Mouse (Mus musculus) midbrain, embryonic 10.5 days (tissue): ENCODE results near the gene Postn. TPM values are rescaled to one million over a fixed set of nuclear protein-coding genes. Genes with fewer than 3 reads are reported as not detected.

Experiments used
- DNase-seq: peaks from one replicate; pipeline ENCODE4 v3.0.0-alpha.2; 2017; ENCODE audit warnings: low spot score
- H3K27ac ChIP-seq: fragments of 300-500 bp; sonication (generic); replicated peaks from 2 replicates; pipeline ENCODE4 v1.5.1; 2016; ENCODE audit warnings: mild to moderate bottlenecking
- H3K27me3 ChIP-seq: fragments of 300-500 bp; sonication (generic); 2 replicates; pipeline ENCODE4 v1.6.1; 2016; ENCODE audit warnings: low read depth, mild to moderate bottlenecking; ENCODE audit not compliant: poor library complexity, severe bottlenecking
- H3K36me3 ChIP-seq: fragments of 300-500 bp; sonication (generic); 2 replicates; pipeline ENCODE4 v1.6.1; 2016; ENCODE audit warnings: mild to moderate bottlenecking, moderate library complexity
- H3K4me1 ChIP-seq: fragments of 300-500 bp; sonication (generic); 2 replicates; pipeline ENCODE4 v1.6.1; 2016
- H3K4me3 ChIP-seq: fragments of 300-500 bp; sonication (generic); 2 replicates; pipeline ENCODE4 v1.5.1; 2016; ENCODE audit warnings: mild to moderate bottlenecking, moderate library complexity
- H3K9me3 ChIP-seq: fragments of 300-500 bp; sonication (generic); replicated peaks from 2 replicates; pipeline ENCODE4 v1.6.1; 2016; ENCODE audit warnings: mild to moderate bottlenecking
- WGBS: fragments of 180-500 bp; shearing (Covaris S2); methylation state at CpG from one replicate; pipeline ENCODE4 v1.1.7; 2016; 5-methylcytosine and 5-hydroxymethylcytosine counted together
- polyA plus RNA-seq: library from polyadenylated mRNA; unstranded; fragments of >200 nt; fragmentation: Nextera tagmentation; extraction: Ambion mirVana; gene quantifications from 2 replicates; pipeline ENCODE4 v1.2.1, GENCODE M21; 2016

The Postn gene
- polyA plus RNA-seq, 1 experiment from 2014 or later: 5.5 TPM

GRCm38 (mm10) chr3:54399911-54400310 lies 39.0 kb downstream of the Postn start:
- Histone ChIP-seq H3K9me3 (no peaks in the 10 kb centered on the region), H3K4me1 (peaks cover 9% of the 10 kb centered on the region), H3K36me3 (no peaks in the 10 kb centered on the region), H3K27ac (no peak overlapping the region), H3K27me3 (no peaks in the 10 kb centered on the region), H3K4me3 (no peak overlapping the region)
- 76% methylated on average over 2 of the region's 2 CpGs for WGBS
- no peak for DNase-seq

- no peak overlapping the region for H3K27ac ChIP-seq
- H3K4me1 ChIP-seq: peaks cover 9% of the 10 kb centered on the region
- no peaks in the 10 kb centered on the region for H3K27me3 ChIP-seq
- no peak overlapping the region for H3K4me3 ChIP-seq
- 91% methylated on average over 1 of the region's 1 CpGs for WGBS
- DNase-seq: no peak
- no peaks in the 10 kb centered on the region for H3K36me3 ChIP-seq
- no peaks in the 10 kb centered on the region for H3K9me3 ChIP-seq
These were observed 39.7 kb downstream of the Postn start for GRCm38 (mm10) chr3:54400617-54401016.

DNA sequence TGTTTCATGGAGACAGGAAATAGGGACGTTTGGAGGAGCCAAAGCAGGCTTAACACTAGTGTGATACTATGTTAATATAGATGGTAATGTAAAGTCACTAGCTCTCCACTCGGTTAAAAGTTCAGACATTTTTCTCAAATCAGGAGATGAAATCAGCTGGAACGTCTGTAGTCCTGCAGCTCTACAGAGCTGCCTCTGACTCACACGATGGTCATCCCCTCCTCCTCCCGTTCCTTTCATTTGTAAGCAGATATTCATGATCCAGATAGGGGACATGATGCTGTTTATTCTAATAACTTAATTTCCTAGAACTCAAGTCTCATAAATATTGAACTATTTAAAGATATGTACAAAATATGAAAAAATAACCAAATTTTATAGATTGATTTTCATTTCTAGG lies 40.8 kb downstream of the Postn start:
- no peaks in the 10 kb centered on the region for H3K9me3 ChIP-seq
- DNase-seq: no peak
- no peak overlapping the region for H3K4me3 ChIP-seq
- H3K27me3 ChIP-seq: no peaks in the 10 kb centered on the region
- H3K27ac ChIP-seq: no peak overlapping the region
- peaks cover 9% of the 10 kb centered on the region for H3K4me1 ChIP-seq
- 86% methylated on average over 5 of the region's 5 CpGs for WGBS
- no peaks in the 10 kb centered on the region for H3K36me3 ChIP-seq

GRCm38 (mm10) chr3:54403791-54404190 lies 42.9 kb downstream of the Postn start:
- Histone ChIP-seq H3K9me3 (no peaks in the 10 kb centered on the region), H3K27ac (no peak overlapping the region), H3K36me3 (no peaks in the 10 kb centered on the region), H3K27me3 (no peaks in the 10 kb centered on the region), H3K4me1 (peaks cover 9% of the 10 kb centered on the region), H3K4me3 (no peak overlapping the region)
- no peak for DNase-seq
- 63% methylated on average over 3 of the region's 3 CpGs for WGBS

- H3K4me1 ChIP-seq: no peaks in the 10 kb centered on the region
- DNase-seq: no peak
- 71% methylated on average over 2 of the region's 2 CpGs for WGBS
- H3K36me3 ChIP-seq: no peaks in the 10 kb centered on the region
- no peak overlapping the region for H3K27ac ChIP-seq
- no peak overlapping the region for H3K4me3 ChIP-seq
- H3K9me3 ChIP-seq: no peaks in the 10 kb centered on the region
- H3K27me3 ChIP-seq: no peaks in the 10 kb centered on the region
These were observed 45.7 kb downstream of the Postn start for GRCm38 (mm10) chr3:54406567-54406966.

- H3K4me1 ChIP-seq: no peaks in the 10 kb centered on the region
- DNase-seq: no peak
- H3K9me3 ChIP-seq: no peaks in the 10 kb centered on the region
- no peaks in the 10 kb centered on the region for H3K36me3 ChIP-seq
- H3K27ac ChIP-seq: no peak overlapping the region
- WGBS: 97% methylated on average over 3 of the region's 3 CpGs
- H3K27me3 ChIP-seq: no peaks in the 10 kb centered on the region
- no peak overlapping the region for H3K4me3 ChIP-seq
These were observed 50.1 kb downstream of the Postn start for GRCm38 (mm10) chr3:54411052-54411451.

DNA sequence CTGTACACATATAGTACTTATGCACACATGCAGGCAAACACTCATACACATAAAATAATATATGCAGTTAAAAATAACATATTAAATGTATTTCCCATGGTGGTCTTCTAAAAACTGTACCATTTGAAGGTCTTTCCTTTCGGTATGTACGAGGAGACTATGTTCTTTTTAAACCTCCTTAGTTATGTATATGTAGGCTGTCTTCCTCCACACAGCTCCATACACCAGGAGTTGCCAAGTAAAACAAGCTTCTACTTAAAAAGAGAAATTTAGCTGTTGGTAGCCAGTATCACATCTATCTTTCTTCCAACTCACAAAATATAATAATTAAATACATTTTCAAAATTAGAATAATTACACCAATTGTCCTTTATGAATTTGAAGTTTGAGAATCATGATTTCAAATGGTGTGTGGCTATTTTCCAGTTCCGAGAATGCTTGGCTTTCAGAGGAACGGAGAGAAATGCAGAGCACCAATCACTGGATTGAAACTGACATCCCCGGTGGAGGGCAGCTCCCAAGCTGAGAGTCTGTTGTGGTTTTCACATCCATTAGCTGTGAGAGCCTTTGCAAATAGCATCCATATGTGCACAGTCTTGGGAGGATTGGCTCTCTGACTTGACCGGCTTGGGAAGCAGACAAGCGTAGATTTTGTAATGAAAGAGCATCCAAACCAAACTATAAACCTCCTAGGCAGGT lies 52.1 kb downstream of the Postn start:
- no peaks in the 10 kb centered on the region for H3K27me3 ChIP-seq
- H3K27ac ChIP-seq: no peak overlapping the region
- no peaks in the 10 kb centered on the region for H3K9me3 ChIP-seq
- DNase-seq: no peak
- peaks cover 5% of the 10 kb centered on the region for H3K4me1 ChIP-seq
- no peak overlapping the region for H3K4me3 ChIP-seq
- 83% methylated on average over 7 of the region's 7 CpGs for whole genome bisulfite sequencing
- H3K36me3 ChIP-seq: no peaks in the 10 kb centered on the region

GRCm38 (mm10) chr3:54413584-54413897 lies 52.6 kb downstream of the Postn start:
- DNase-seq: no peak
- H3K27me3 ChIP-seq: no peaks in the 10 kb centered on the region
- no peaks in the 10 kb centered on the region for H3K9me3 ChIP-seq
- peaks cover 10% of the 10 kb centered on the region for H3K4me1 ChIP-seq
- no peak overlapping the region for H3K27ac ChIP-seq
- no peak overlapping the region for H3K4me3 ChIP-seq
- WGBS: 76% methylated on average over 1 of the region's 1 CpGs
- H3K36me3 ChIP-seq: no peaks in the 10 kb centered on the region

GRCm38 (mm10) chr3:54414386-54414785 lies 53.5 kb downstream of the Postn start:
- 83% methylated on average over 1 of the region's 1 CpGs for WGBS
- Histone ChIP-seq H3K4me1 (peaks cover 11% of the 10 kb centered on the region), H3K9me3 (no peaks in the 10 kb centered on the region), H3K4me3 (no peak overlapping the region), H3K27ac (no peak overlapping the region), H3K27me3 (no peaks in the 10 kb centered on the region), H3K36me3 (no peaks in the 10 kb centered on the region)
- DNase-seq: no peak

GRCm38 (mm10) chr3:54417833-54418386 lies 57.0 kb downstream of the Postn start:
- no peaks in the 10 kb centered on the region for H3K27me3 ChIP-seq
- DNase-seq: no peak
- H3K36me3 ChIP-seq: no peaks in the 10 kb centered on the region
- H3K27ac ChIP-seq: peak overlapping the region; percentile 47; the same call in 1 of the 2 replicates
- no peaks in the 10 kb centered on the region for H3K9me3 ChIP-seq
- peaks cover 11% of the 10 kb centered on the region for H3K4me1 ChIP-seq
- WGBS: 56% methylated on average over 6 of the region's 6 CpGs
- no peak overlapping the region for H3K4me3 ChIP-seq

DNA sequence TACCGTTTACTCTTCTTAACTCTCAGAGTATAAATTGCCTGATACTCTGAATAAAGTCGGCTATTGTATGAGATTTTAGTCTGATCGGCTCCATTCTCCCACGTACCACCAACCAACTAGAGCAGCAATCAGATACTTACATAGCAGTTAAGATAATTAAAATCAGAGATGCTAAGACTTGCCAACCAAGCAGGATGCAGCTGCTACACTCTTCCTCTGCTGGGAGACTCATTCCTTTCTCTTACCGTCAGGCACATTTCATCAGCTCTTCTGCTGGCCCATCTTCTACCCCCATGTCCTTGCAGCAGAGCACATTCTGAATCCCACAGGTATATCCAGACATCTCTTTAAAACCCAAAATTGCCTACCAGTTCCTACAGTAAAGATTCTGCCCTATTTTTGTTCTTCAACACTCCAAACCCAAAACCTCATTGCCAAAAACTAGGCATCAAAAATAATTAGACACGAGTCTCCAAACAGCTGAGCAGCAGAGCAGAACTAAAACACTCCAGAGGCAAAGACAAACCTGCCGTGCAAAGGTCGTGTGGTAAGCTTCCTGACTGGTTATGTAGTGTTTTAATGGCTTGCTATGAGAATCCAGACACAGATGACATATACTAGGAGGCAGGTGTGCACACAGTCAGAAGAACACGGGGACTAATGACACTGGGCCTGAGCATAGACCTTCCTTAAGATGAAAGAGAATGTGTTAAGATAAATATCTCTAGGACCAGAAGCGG lies 59.5 kb downstream of the Postn start:
- H3K36me3 ChIP-seq: no peaks in the 10 kb centered on the region
- H3K9me3 ChIP-seq: no peaks in the 10 kb centered on the region
- H3K4me3 ChIP-seq: no peak overlapping the region
- DNase-seq: no peak
- 82% methylated on average over 10 of the region's 10 CpGs for WGBS
- no peak overlapping the region for H3K27ac ChIP-seq
- peaks cover 11% of the 10 kb centered on the region for H3K4me1 ChIP-seq
- H3K27me3 ChIP-seq: no peaks in the 10 kb centered on the region

- no peak overlapping the region for H3K4me3 ChIP-seq
- no peaks in the 10 kb centered on the region for H3K9me3 ChIP-seq
- no peaks in the 10 kb centered on the region for H3K36me3 ChIP-seq
- H3K27ac ChIP-seq: no peak overlapping the region
- 77% methylated on average over 6 of the region's 6 CpGs for WGBS
- DNase-seq: no peak
- no peaks in the 10 kb centered on the region for H3K27me3 ChIP-seq
- peaks cover 11% of the 10 kb centered on the region for H3K4me1 ChIP-seq
These were observed 60.1 kb downstream of the Postn start for GRCm38 (mm10) chr3:54420983-54421382.

GRCm38 (mm10) chr3:54421666-54422065 lies 60.8 kb downstream of the Postn start:
- H3K4me3 ChIP-seq: no peak overlapping the region
- no peaks in the 10 kb centered on the region for H3K9me3 ChIP-seq
- H3K36me3 ChIP-seq: no peaks in the 10 kb centered on the region
- 95% methylated on average over 2 of the region's 2 CpGs for WGBS
- H3K27me3 ChIP-seq: no peaks in the 10 kb centered on the region
- H3K4me1 ChIP-seq: peaks cover 11% of the 10 kb centered on the region
- no peak overlapping the region for H3K27ac ChIP-seq
- no peak for DNase-seq
